In the genomic region with DNA sequence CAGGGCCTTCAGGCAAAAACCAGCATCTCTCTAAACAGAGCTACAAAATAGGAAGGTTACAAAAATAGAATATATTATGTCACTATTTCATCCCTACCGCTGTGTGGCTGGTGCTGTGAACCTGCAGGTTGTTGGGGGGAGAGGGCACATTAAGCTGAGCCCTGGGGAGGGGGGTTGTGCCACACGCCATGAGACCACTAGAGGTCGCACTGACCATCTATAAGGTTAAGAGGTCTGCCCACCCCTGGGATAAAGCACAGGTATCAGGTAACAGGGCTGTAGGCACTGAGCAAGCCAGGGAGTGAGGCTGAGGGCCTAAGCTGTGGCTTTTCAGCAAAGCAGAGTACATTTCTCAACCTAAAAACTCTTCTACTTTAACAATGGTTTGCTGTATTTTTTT, we compare ENCODE assay signal across 8 mouse cellular contexts. TPM values are rescaled to one million over a fixed set of nuclear protein-coding genes. Genes with fewer than 3 reads are reported as not detected.
A peak's percentile ranks its signal among the peaks of the same experiment; 100 is the strongest.
DNase-seq lines count a peak whose midpoint lies in the region; ATAC-seq and TF ChIP-seq lines count a peak whose summit lies in the region.

No protein-coding gene starts in this region.

- H3K4me3 ChIP-seq in hindbrain, embryonic 10.5 days, result no peak overlapping the region
- H3K4me3 ChIP-seq in hindbrain, embryonic 14.5 days (replicated peaks; ENCODE audit: low read length), result no peak overlapping the region
- H3K4me3 ChIP-seq in kidney, postnatal 0 days (replicated peaks; ENCODE audit: low read depth, low read length), result no peak overlapping the region
- H3K4me3 ChIP-seq in stomach, postnatal 0 days (ENCODE audit: low read depth, low read length), result no peak overlapping the region

- no peak for TF ChIP-seq EP300 in stomach, postnatal 0 days (optimal IDR thresholded peaks at IDR 0.05)

- H3K27ac ChIP-seq in hindbrain, embryonic 10.5 days, result no peak overlapping the region
- no peak overlapping the region for H3K27ac ChIP-seq in hindbrain, embryonic 14.5 days
- H3K27ac ChIP-seq in kidney, postnatal 0 days, result no peak overlapping the region
- H3K27ac ChIP-seq in stomach, postnatal 0 days (replicated peaks), result no peak overlapping the region

- no peaks in the 10 kb centered on the region for H3K9me3 ChIP-seq in hindbrain, embryonic 10.5 days
- H3K9me3 ChIP-seq in hindbrain, embryonic 14.5 days (ENCODE audit: control insufficient read depth, low read length), result no peaks in the 10 kb centered on the region
- no peaks in the 10 kb centered on the region for H3K9me3 ChIP-seq in kidney, postnatal 0 days (replicated peaks; ENCODE audit: low read length)
- no peaks in the 10 kb centered on the region for H3K9me3 ChIP-seq in stomach, postnatal 0 days (ENCODE audit: control insufficient read depth, low read length)

- peak; percentile 70 for TF ChIP-seq CTCF in kidney, postnatal 0 days (IDR thresholded peaks at IDR 0.05; ENCODE audit: low read depth)
- peak; percentile 68 for TF ChIP-seq CTCF in stomach, postnatal 0 days (IDR thresholded peaks at IDR 0.05; ENCODE audit: low read depth)

- no peak overlapping the region for H3K9ac ChIP-seq in hindbrain, embryonic 14.5 days
- no peak overlapping the region for H3K9ac ChIP-seq in kidney, postnatal 0 days (ENCODE audit: low read depth, low read length)
- no peak overlapping the region for H3K9ac ChIP-seq in stomach, postnatal 0 days (ENCODE audit: low read length)

- H3K27me3 ChIP-seq in hindbrain, embryonic 10.5 days (ENCODE audit: insufficient read depth, poor library complexity, severe bottlenecking), result no peaks in the 10 kb centered on the region
- no peaks in the 10 kb centered on the region for H3K27me3 ChIP-seq in hindbrain, embryonic 14.5 days (ENCODE audit: control insufficient read depth, insufficient read depth, low read length)
- no peaks in the 10 kb centered on the region for H3K27me3 ChIP-seq in kidney, postnatal 0 days (ENCODE audit: insufficient read depth, low read length)
- no peaks in the 10 kb centered on the region for H3K27me3 ChIP-seq in stomach, postnatal 0 days (ENCODE audit: control insufficient read depth, insufficient read depth, low read length)

- no peak overlapping the region for H3K4me2 ChIP-seq in hindbrain, embryonic 14.5 days (replicated peaks)
- no peak overlapping the region for H3K4me2 ChIP-seq in kidney, postnatal 0 days (ENCODE audit: low read length)
- no peak overlapping the region for H3K4me2 ChIP-seq in stomach, postnatal 0 days (replicated peaks; ENCODE audit: low read depth)

- H3K36me3 ChIP-seq in hindbrain, embryonic 10.5 days, result peaks cover 81% of the 10 kb centered on the region
- peaks cover 5% of the 10 kb centered on the region; the same call in 1 of the 2 replicates for H3K36me3 ChIP-seq in hindbrain, embryonic 14.5 days (replicated peaks; ENCODE audit: control insufficient read depth, insufficient read depth)
- peaks cover 52% of the 10 kb centered on the region for H3K36me3 ChIP-seq in kidney, postnatal 0 days (ENCODE audit: insufficient read depth, low read length)
- H3K36me3 ChIP-seq in stomach, postnatal 0 days (ENCODE audit: control insufficient read depth, insufficient read depth, low read length), result peaks cover 12% of the 10 kb centered on the region

- 17% methylated on average over 3 of the region's 3 CpGs for WGBS in hindbrain, embryonic 10.5 days
- WGBS in hindbrain, embryonic 14.5 days, result 23% methylated on average over 3 of the region's 3 CpGs
- WGBS in kidney, postnatal 0 days, result 26% methylated on average over 3 of the region's 3 CpGs
- WGBS in stomach, postnatal 0 days, result 20% methylated on average over 3 of the region's 3 CpGs

- ATAC-seq in hindbrain, embryonic 14.5 days (ENCODE audit: low FRiP score), result no peak
- no peak for ATAC-seq in kidney, postnatal 0 days (replicated peaks; ENCODE audit: low FRiP score, low read depth)
- ATAC-seq in stomach, postnatal 0 days (ENCODE audit: low FRiP score, low TSS enrichment), result no peak

- H3K4me1 ChIP-seq in hindbrain, embryonic 10.5 days (replicated peaks), result peaks cover 48% of the 10 kb centered on the region
- H3K4me1 ChIP-seq in hindbrain, embryonic 14.5 days (replicated peaks; ENCODE audit: control insufficient read depth, insufficient read depth, low read length), result peaks cover 6% of the 10 kb centered on the region; the same call in 1 of the 2 replicates
- no peaks in the 10 kb centered on the region; the same call in 1 of the 2 replicates for H3K4me1 ChIP-seq in kidney, postnatal 0 days (replicated peaks; ENCODE audit: insufficient read depth, low read length)
- no peaks in the 10 kb centered on the region for H3K4me1 ChIP-seq in stomach, postnatal 0 days (replicated peaks; ENCODE audit: control insufficient read depth, insufficient read depth)

- DNase-seq in hindbrain, embryonic 10.5 days (ENCODE audit: low spot score), result peak; percentile 61
- no peak for DNase-seq in hindbrain, embryonic 14.5 days (ENCODE audit: low spot score)
- peak; percentile 42 for DNase-seq in CD4-positive helper T cell, adult 2 months (ENCODE audit: low read depth, low spot score)
- peak; percentile 86 for DNase-seq in ZHBTc4 (ENCODE audit: low read depth, low spot score)
- peak; percentile 76 for DNase-seq in kidney, postnatal 0 days (ENCODE audit: low spot score)
- DNase-seq in stomach, postnatal 0 days (ENCODE audit: low spot score), result peak; percentile 35
- DNase-seq in urinary bladder, postnatal 10 days (ENCODE audit: low spot score), result no peak
- DNase-seq in spleen, adult 12 weeks (ENCODE audit: low spot score), result no peak

RNA-seq across cellular contexts. Expression of a gene that starts 7.9 kb away (rescaled TPM):
- polyA plus RNA-seq in hindbrain, embryonic 10.5 days (2016; fragmentation: Nextera tagmentation; extraction: Ambion mirVana), result 166 and 220 TPM in 2 replicates
- 28.1 and 35.6 TPM in 2 replicates for polyA plus RNA-seq in hindbrain, embryonic 14.5 days (2014; fragmentation: Nextera tagmentation; extraction: Ambion mirVana)
- 212 and 227 TPM in 2 replicates for polyA plus RNA-seq in kidney, postnatal 0 days (2015; fragmentation: Nextera tagmentation; extraction: Ambion mirVana)
- 38.7 and 38.9 TPM in 2 replicates for polyA plus RNA-seq in stomach, postnatal 0 days (2015; fragmentation: Nextera tagmentation; extraction: Ambion mirVana)

RNA-seq across cellular contexts. Expression of a gene that starts 16.9 kb away (rescaled TPM):
- 30.5 and 33.0 TPM in 2 replicates for polyA plus RNA-seq in hindbrain, embryonic 10.5 days (2016; fragmentation: Nextera tagmentation; extraction: Ambion mirVana)
- polyA plus RNA-seq in hindbrain, embryonic 14.5 days (2014; fragmentation: Nextera tagmentation; extraction: Ambion mirVana), result 22.3 and 22.6 TPM in 2 replicates
- 22.4 and 25.9 TPM in 2 replicates for polyA plus RNA-seq in kidney, postnatal 0 days (2015; fragmentation: Nextera tagmentation; extraction: Ambion mirVana)
- 17.1 and 17.8 TPM in 2 replicates for polyA plus RNA-seq in stomach, postnatal 0 days (2015; fragmentation: Nextera tagmentation; extraction: Ambion mirVana)

RNA-seq across cellular contexts. Expression of a gene that starts 35.4 kb away (rescaled TPM):
- polyA plus RNA-seq in hindbrain, embryonic 10.5 days (2016; fragmentation: Nextera tagmentation; extraction: Ambion mirVana), result 43.4 and 55.3 TPM in 2 replicates
- polyA plus RNA-seq in hindbrain, embryonic 14.5 days (2014; fragmentation: Nextera tagmentation; extraction: Ambion mirVana), result 13.7 and 18.5 TPM in 2 replicates
- polyA plus RNA-seq in kidney, postnatal 0 days (2015; fragmentation: Nextera tagmentation; extraction: Ambion mirVana), result 0.87 and 0.92 TPM in 2 replicates
- polyA plus RNA-seq in stomach, postnatal 0 days (2015; fragmentation: Nextera tagmentation; extraction: Ambion mirVana), result not detected in 2 replicates

Comparison
In these comparisons a context has a peak if more than half of its experiments do, and no peak if none do; other contexts are left out.
1. DNase-seq: peak in hindbrain, embryonic 10.5 days (single experiment), CD4-positive helper T cell, adult 2 months (single experiment), ZHBTc4 (single experiment), kidney, postnatal 0 days (single experiment) and stomach, postnatal 0 days (single experiment); none in hindbrain, embryonic 14.5 days (single experiment), urinary bladder, postnatal 10 days (single experiment) and spleen, adult 12 weeks (single experiment).